Mouse (Mus musculus): ENCODE measurements around the gene Mex3b. TPM values are rescaled to one million over a fixed set of nuclear protein-coding genes. Genes with fewer than 3 reads are reported as not detected.
A peak's percentile ranks its signal among the peaks of the same experiment; 100 is the strongest.

Mex3b gene
- polyA plus RNA-seq, 1 experiment from 2014 or later: 27.7 TPM

DNA sequence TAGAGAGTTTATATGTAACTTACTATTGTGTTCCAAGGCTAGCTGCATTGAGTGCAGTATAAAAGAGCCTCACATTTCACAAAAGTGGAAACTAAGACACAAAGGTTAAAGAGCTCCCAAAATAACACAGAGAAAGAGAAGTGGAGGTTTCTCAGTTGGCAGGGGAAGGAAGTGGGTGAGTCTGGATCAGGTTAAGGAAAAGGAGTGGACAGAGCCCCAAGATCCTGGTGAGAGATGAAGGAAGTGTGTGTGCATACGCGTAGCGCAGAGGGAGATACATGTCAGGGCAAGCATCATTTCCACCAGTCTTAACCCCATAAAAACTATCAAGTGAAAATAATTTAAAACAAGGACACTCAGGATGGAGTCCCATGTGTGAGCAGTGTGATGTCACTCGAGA lies 15.5 kb upstream of the Mex3b start:
- Histone ChIP-seq H3K27ac (no peak overlapping the region), H3K4me3 (no peak overlapping the region), H3K36me3 (no peaks in the 10 kb centered on the region), H3K9me3 (no peaks in the 10 kb centered on the region), H3K27me3 (ENCODE audit: insufficient read depth, poor library complexity, severe bottlenecking) (no peaks in the 10 kb centered on the region), H3K4me1 (replicated peaks) (peaks cover 16% of the 10 kb centered on the region)
- WGBS: 83% methylated on average over 4 of the region's 4 CpGs
- DNase-seq (ENCODE audit: low spot score): no peak

DNA sequence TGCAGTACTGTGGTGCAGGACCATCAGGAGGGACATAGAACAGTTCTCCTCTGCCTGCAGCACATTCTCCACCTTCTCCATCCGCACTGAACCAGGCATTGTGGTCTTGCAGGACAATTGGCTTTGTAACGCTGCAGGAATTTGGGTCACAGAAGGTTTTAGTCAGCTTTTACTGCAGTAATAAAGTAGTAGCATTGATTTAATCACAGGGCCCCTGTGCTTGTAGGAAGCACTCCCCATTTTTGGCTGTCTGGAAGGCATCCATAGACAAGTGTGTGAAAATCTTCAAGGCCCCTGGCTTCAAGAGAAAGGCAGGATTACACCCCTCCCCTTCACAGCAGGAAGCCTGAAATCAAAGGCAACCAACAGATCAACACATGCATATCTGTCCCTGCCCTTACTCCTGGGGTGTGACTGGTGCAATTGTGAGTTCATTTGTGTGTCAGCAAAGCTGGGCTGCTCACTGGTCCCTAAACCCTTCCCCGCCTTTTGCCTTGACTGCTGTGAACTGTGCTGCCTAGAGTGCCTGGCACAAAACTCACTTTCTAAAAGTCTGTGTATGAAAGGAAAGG lies 12.9 kb upstream of the Mex3b start:
- H3K36me3 ChIP-seq: no peaks in the 10 kb centered on the region
- DNase-seq (ENCODE audit: low spot score): no peak
- 29% methylated on average over 3 of the region's 3 CpGs for WGBS
- H3K4me1 ChIP-seq (replicated peaks): peaks cover 16% of the 10 kb centered on the region
- H3K27me3 ChIP-seq (ENCODE audit: insufficient read depth, poor library complexity, severe bottlenecking): no peaks in the 10 kb centered on the region
- H3K9me3 ChIP-seq: no peaks in the 10 kb centered on the region
- peak overlapping the region; percentile 9; the same call in 1 of the 2 replicates for H3K27ac ChIP-seq
- H3K4me3 ChIP-seq: no peak overlapping the region

DNA sequence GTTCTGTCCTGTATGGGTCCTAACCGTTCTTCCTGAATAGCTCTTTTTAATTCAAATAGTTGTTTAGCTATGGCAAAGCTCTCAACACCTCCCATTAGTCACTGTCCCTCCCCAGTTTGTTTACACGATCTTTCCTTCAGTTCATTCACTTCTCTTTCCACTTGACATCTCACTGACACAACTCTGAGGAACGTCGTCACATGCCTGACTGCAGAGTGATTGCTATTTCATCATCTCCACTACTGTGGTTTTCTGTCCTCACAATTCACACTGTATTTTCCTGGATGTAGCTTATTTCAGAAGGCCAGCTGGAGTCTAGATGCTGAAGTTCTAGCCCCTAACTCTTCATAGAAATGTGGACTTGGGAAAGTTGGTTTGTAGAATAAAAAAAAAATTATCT lies 8.5 kb upstream of the Mex3b start:
- peaks cover 15% of the 10 kb centered on the region for H3K4me1 ChIP-seq (replicated peaks)
- no peaks in the 10 kb centered on the region for H3K27me3 ChIP-seq (ENCODE audit: insufficient read depth, poor library complexity, severe bottlenecking)
- 62% methylated on average over 4 of the region's 4 CpGs for WGBS
- no peaks in the 10 kb centered on the region for H3K9me3 ChIP-seq
- no peaks in the 10 kb centered on the region for H3K36me3 ChIP-seq
- no peak overlapping the region for H3K4me3 ChIP-seq
- no peak overlapping the region for H3K27ac ChIP-seq
- no peak for DNase-seq (ENCODE audit: low spot score)

DNA sequence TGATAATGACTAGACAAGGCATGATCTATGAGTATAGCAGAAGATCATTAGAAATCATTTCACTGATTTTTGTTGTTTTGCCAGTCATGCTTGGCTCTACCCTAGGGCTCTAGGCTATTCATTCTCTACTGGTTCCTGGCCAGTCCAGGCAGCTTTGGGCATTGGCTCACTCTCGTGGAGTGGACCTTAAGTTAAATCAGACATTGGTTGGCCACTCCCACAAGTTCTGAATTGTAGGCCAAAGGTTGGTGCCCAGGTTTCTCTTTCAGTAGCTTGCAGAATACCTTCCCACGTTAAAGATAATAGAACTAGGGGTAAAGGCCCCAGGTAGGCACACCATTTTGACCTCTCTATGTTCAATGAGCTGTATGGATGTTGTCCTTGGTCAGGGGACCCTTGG lies 6.5 kb upstream of the Mex3b start:
- H3K27me3 ChIP-seq (ENCODE audit: insufficient read depth, poor library complexity, severe bottlenecking): no peaks in the 10 kb centered on the region
- 85% methylated on average over 2 of the region's 2 CpGs for WGBS
- H3K4me3 ChIP-seq: no peak overlapping the region
- DNase-seq (ENCODE audit: low spot score): no peak
- no peaks in the 10 kb centered on the region for H3K36me3 ChIP-seq
- peaks cover 24% of the 10 kb centered on the region for H3K4me1 ChIP-seq (replicated peaks)
- no peaks in the 10 kb centered on the region for H3K9me3 ChIP-seq
- H3K27ac ChIP-seq: no peak overlapping the region

DNA sequence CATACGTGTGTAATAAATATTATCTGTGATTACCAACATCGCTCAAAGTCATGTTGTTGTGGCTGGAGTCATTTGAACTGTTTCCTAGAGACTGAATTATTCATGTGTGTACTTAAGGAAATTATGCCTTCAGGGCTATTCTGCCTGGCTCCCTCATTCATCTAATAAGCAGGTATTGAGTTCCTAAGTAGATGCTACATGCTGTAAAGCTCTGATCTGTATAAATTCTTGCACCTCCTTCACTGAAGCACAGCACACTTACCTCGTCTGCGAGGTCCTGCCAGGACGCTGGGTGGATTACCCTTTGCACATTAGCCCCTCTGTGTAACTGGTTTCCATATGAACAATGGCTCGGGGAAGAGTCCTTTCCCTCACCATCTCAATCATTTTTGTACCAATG lies 3.8 kb upstream of the Mex3b start:
- 63% methylated on average over 6 of the region's 6 CpGs for WGBS
- peak; percentile 12 for DNase-seq (ENCODE audit: low spot score)
- H3K9me3 ChIP-seq: no peaks in the 10 kb centered on the region
- H3K4me3 ChIP-seq: no peak overlapping the region
- peak overlapping the region; percentile 74 for H3K27ac ChIP-seq
- H3K27me3 ChIP-seq (ENCODE audit: insufficient read depth, poor library complexity, severe bottlenecking): no peaks in the 10 kb centered on the region
- H3K36me3 ChIP-seq: no peaks in the 10 kb centered on the region
- H3K4me1 ChIP-seq (replicated peaks): peaks cover 24% of the 10 kb centered on the region

DNA sequence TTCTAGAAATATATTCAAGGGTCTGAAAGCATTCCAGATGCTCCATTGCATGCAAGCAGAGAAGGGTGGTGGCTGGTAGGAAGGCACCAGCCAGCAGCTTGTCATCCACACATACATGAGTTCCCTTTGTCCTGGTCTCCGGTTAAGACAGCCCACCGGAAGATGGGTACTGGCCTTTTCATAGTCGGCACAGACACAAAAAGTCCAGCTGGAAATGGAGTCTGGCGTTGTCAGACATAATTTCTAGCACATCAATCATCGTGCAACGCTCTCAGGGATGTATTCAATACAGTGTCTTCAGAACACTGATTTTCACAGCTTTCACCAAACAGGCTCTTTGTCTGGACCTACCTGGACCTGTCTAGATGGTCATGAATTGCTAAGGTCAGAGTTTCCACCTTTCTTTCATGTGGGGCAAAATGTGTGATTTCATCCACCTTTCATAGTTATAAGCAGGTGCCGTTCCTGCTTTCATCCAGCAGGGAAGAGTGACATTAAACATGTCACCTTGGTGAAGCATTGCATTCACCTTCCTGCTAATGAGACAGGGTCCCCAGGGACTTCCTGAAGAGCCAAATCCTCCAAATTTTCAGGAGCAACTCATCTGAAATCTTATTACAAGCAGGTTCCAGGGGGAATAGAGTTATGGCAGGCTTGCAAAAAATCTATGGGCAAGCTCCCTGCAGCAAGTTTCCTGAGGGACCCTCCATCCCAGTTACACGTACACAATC lies 2.7 kb upstream of the Mex3b start:
- H3K36me3 ChIP-seq: peaks cover 9% of the 10 kb centered on the region
- H3K4me1 ChIP-seq (replicated peaks): peaks cover 31% of the 10 kb centered on the region
- peak overlapping the region; percentile 100 for H3K27ac ChIP-seq
- WGBS: 43% methylated on average over 8 of the region's 8 CpGs
- DNase-seq (ENCODE audit: low spot score): peak; percentile 42
- peak overlapping the region; percentile 100 for H3K4me3 ChIP-seq
- no peaks in the 10 kb centered on the region for H3K9me3 ChIP-seq
- no peaks in the 10 kb centered on the region for H3K27me3 ChIP-seq (ENCODE audit: insufficient read depth, poor library complexity, severe bottlenecking)

DNA sequence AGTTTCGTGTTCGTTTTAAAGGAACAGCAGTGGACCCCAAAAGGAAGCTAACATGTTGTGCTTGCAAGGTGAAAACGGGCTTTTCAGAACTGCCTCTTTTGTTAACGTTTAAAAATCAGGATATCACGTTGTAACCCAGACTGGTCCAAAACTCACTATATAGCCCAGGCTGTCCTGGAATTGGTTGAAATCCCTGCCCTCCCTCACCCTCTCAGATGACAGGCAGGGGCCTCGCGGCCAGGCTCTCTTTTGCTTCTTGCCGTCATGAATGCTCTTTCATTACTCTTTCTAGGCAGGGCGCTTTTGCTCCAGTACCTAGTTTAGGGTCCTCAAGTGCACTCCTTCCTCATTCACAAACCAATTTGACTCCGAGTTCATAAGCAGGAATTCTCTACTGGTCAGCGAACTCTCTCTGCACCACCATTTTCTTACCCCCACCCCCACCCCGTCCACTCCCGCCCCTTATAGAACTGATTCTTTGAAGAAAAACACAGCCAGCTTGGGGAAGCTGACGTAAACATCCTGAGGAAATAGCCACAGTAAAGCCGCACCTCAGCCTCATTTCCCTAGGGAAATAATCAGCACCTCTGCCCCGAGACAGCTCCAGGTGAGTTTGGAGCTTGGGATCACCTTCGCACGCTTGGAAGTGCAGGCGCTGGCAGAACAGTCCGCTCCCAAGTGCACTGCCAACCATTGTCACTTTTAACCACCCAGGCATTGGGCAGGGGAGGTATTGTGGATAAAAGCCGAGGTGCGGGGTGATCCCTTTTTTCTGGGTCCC lies 2.0 kb upstream of the Mex3b start:
- DNase-seq (ENCODE audit: low spot score): peak; percentile 71
- H3K36me3 ChIP-seq: peaks cover 17% of the 10 kb centered on the region
- peak overlapping the region; percentile 100 for H3K4me3 ChIP-seq
- H3K27ac ChIP-seq: peak overlapping the region; percentile 100
- peaks cover 38% of the 10 kb centered on the region for H3K4me1 ChIP-seq (replicated peaks)
- no peaks in the 10 kb centered on the region for H3K9me3 ChIP-seq
- no peaks in the 10 kb centered on the region for H3K27me3 ChIP-seq (ENCODE audit: insufficient read depth, poor library complexity, severe bottlenecking)
- WGBS: under 1% methylated on average over 22 of the region's 22 CpGs

DNA sequence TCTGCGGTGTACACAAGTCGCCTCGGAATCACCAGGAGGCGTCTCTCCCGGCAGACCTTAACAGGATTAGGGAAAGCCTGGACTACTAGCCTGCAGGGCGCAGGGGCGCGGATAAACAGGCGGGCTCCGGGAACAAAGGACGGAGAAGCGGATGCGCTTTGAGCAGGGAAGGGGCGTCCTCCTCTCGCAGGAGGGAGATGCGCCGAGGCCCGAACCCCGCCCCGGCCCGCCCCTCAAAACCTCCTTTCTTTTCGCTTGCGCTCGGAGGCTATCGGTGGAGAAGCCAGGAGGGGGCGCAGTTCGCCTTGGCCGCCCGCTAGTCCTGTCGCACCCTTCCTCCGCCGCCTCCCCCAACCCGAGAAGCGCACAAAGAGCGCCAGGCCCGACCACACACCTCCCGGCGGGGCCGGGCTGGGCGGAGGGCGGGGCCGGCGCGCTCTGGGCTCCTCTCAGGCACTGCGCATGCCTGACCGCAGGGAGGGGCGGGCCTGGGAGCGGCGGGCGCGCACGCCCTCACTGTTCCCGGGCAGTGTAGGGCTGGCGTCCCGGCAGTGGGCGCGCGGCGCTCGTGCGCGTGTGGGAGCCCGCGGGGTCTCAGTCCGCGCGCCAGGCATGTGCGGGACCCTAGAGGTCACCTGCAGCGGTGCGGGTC lies 1.2 kb upstream of the Mex3b start:
- peak; percentile 99 for DNase-seq (ENCODE audit: low spot score)

DNA sequence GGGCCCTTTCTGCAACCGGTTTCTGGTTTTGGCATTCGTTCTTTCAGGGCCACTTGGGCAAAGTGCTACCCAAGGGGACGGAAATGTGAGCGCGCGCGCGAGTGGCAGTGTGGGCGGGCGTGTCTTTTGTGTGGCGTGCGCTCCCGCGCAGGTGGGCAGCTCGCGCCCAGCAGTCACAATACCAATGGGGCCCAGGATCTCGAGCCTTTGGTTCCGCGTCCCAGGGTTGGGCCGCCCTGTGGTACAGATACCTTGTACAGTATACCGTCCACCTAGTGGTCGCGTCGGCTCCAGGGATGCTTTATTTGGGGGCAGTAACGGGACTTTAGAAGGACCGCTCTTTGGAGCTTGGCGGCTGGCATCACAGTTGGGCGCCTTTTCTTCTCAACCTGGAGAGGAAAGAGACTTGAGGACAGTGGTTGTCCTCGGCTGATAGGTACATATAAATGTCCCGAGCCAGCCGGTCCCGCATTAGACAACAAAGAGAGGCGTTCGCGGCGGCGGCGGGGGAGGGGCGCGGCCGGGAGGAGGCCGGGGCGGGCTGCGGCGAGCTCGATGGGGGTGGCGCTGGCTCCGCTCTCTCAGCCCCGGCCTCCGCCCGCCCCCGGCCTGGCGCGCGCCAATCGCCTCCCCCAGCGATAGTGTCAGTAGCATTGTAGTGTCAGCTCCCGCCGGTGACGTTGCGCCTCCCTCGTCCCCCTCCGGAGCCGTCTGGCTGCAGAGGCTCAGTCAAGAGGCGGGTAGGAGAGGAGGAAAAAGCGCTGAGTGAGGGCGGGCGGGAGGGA lies 455 bp upstream of the Mex3b start:
- H3K27me3 ChIP-seq (ENCODE audit: insufficient read depth, poor library complexity, severe bottlenecking): no peaks in the 10 kb centered on the region
- H3K9me3 ChIP-seq: no peaks in the 10 kb centered on the region
- H3K27ac ChIP-seq: peak overlapping the region; percentile 100
- H3K4me1 ChIP-seq (replicated peaks): peaks cover 43% of the 10 kb centered on the region
- DNase-seq (ENCODE audit: low spot score): peak; percentile 97
- H3K36me3 ChIP-seq: peaks cover 30% of the 10 kb centered on the region
- peak overlapping the region; percentile 100 for H3K4me3 ChIP-seq
- under 1% methylated on average over 68 of the region's 68 CpGs for WGBS

More for the DNA sequence above, 1.2 kb upstream of the Mex3b start:
- peaks cover 42% of the 10 kb centered on the region for H3K4me1 ChIP-seq (replicated peaks)
- H3K36me3 ChIP-seq: peaks cover 24% of the 10 kb centered on the region
- H3K27me3 ChIP-seq (ENCODE audit: insufficient read depth, poor library complexity, severe bottlenecking): no peaks in the 10 kb centered on the region
- no peaks in the 10 kb centered on the region for H3K9me3 ChIP-seq
- WGBS: 1% methylated on average over 63 of the region's 70 CpGs
- H3K27ac ChIP-seq: peak overlapping the region; percentile 100
- H3K4me3 ChIP-seq: peak overlapping the region; percentile 100

DNA sequence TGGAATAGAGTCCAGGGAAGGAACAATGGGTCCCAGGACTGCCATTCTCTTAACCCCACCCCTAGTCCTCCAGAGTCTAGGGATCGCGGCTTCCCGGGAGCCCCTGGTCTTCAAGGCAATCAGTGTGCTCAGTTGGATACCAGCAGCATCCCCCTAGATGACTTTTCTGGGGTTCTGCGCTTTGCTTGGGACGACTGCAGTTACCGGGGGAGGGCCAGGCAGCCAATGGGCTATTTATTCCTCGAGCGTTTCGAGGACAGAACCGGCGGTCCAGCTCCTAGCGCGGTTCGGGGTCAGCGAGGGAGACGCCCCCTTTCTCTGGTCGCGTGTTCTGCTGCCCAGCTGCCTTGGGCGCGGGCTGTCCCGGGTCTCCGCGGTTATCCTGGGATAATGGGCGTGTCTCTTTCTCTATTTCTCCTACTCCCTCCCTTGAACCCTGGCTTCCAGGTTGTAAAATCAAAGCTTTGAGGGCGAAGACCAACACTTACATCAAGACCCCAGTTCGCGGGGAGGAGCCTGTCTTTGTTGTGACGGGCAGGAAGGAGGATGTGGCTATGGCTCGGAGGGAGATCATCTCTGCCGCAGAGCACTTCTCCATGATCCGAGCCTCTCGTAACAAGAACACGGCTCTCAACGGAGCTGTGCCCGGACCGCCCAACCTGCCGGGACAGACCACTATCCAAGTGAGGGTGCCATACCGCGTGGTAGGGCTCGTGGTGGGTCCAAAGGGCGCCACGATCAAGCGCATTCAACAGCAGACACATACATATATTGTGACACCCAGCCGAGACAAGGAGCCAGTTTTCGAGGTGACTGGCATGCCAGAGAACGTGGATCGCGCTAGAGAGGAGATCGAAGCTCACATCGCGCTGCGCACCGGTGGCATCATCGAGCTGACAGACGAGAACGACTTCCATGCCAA lies 1.4 kb downstream of the Mex3b start:
- Histone ChIP-seq H3K36me3 (peaks cover 36% of the 10 kb centered on the region), H3K4me3 (peak overlapping the region; percentile 100), H3K27me3 (ENCODE audit: insufficient read depth, poor library complexity, severe bottlenecking) (no peaks in the 10 kb centered on the region), H3K27ac (peak overlapping the region; percentile 100), H3K4me1 (replicated peaks) (peaks cover 51% of the 10 kb centered on the region), H3K9me3 (no peaks in the 10 kb centered on the region)
- WGBS: under 1% methylated on average over 56 of the region's 56 CpGs
- peak; percentile 69 for DNase-seq (ENCODE audit: low spot score)
